Mouse (Mus musculus) hindbrain, embryonic 15.5 days (tissue): Measurements from ENCODE around the gene Erc2. TPM values are rescaled to one million over a fixed set of nuclear protein-coding genes. Genes with fewer than 3 reads are reported as not detected.

Experiments used
- ATAC-seq: fragments of 200-750 bp; cut with Nextera tagmentation; 2 replicates; pipeline ENCODE4 v1.8.0; 2017; ENCODE audit warnings: low read depth, moderate number of reproducible peaks, moderate TSS enrichment; ENCODE audit not compliant: low FRiP score
- H3K27ac ChIP-seq: fragments of 300-500 bp; sonication (generic); replicated peaks from 2 replicates; pipeline ENCODE4 v1.5.1; 2015; ENCODE audit warnings: mild to moderate bottlenecking, inconsistent platforms
- H3K27me3 ChIP-seq: fragments of 300-500 bp; sonication (generic); 2 replicates; pipeline ENCODE4 v1.6.1; 2015; ENCODE audit warnings: control low read depth, inconsistent platforms
- H3K36me3 ChIP-seq: fragments of 300-500 bp; sonication (generic); 2 replicates; pipeline ENCODE4 v1.6.1; 2015; ENCODE audit warnings: control low read depth, inconsistent platforms
- H3K4me1 ChIP-seq: fragments of 300-500 bp; sonication (generic); replicated peaks from 2 replicates; pipeline ENCODE4 v1.6.1; 2015; ENCODE audit warnings: control low read depth, inconsistent platforms
- H3K4me2 ChIP-seq: fragments of 300-500 bp; sonication (generic); 2 replicates; pipeline ENCODE4 v1.6.1; 2015; ENCODE audit warnings: moderate library complexity, mild to moderate bottlenecking, inconsistent platforms
- H3K4me3 ChIP-seq: fragments of 300-500 bp; sonication (generic); 2 replicates; pipeline ENCODE4 v1.5.1; 2015; ENCODE audit warnings: mild to moderate bottlenecking, inconsistent platforms
- H3K9ac ChIP-seq: fragments of 300-500 bp; sonication (generic); 2 replicates; pipeline ENCODE4 v1.6.1; 2015; ENCODE audit warnings: inconsistent platforms
- H3K9me3 ChIP-seq: fragments of 300-500 bp; sonication (generic); 2 replicates; pipeline ENCODE4 v1.6.1; 2016; ENCODE audit warnings: control low read depth, inconsistent platforms
- WGBS: fragments of 180-500 bp; shearing (Covaris S2); methylation state at CpG from one replicate; pipeline ENCODE4 v1.1.7; 2015; 5-methylcytosine and 5-hydroxymethylcytosine counted together
- polyA plus RNA-seq: library from polyadenylated mRNA; unstranded; fragments of >200 nt; fragmentation: Nextera tagmentation; extraction: Ambion mirVana; gene quantifications from 2 replicates; pipeline ENCODE4 v1.2.1, GENCODE M21; 2015

Erc2 gene
- polyA plus RNA-seq, 1 experiment from 2014 or later: 76.4 TPM

DNA sequence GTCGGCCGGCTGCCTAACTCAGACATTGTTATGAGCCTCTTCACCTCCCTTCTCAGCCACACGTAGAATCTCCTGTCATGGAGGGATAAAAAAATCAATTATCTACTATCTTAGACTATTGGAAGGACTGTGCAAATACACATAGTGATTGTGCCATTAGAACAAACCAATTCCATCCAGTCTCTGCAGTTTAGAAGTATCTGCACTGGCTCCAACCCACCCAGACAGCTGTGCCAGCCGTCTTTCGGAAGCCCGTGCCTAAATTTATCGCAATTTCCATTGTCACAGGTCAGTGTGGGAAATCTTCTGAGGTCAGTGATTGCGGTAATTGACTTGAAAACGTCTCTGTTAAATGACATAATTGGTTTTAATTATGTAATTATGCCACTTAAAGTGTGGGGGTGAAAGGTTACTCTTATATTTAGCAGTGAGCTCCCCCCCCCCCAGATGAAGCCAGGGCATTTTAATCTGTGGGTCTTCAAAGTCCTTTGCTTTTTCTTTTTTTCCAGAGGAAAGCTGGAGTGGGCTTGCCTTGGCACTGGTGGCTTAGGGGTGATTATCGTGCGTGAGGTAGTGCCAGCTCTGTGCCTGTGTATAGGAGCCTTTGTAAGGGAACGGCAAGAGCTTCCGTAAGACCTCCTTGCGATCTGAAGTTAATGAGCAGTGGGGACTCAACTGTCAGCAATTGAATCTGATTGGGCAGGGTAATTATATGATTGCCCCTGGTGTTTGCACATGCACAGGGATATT lies 759.7 kb downstream of the Erc2 start:
- Histone ChIP-seq H3K27ac (no peak overlapping the region), H3K9ac (no peak overlapping the region), H3K9me3 (no peaks in the 10 kb centered on the region), H3K4me3 (no peak overlapping the region), H3K36me3 (no peaks in the 10 kb centered on the region), H3K4me2 (no peak overlapping the region), H3K27me3 (peaks cover 9% of the 10 kb centered on the region; the same call in 1 of the 2 replicates), H3K4me1 (no peaks in the 10 kb centered on the region)
- 53% methylated on average over 14 of the region's 14 CpGs for WGBS
- no peak for ATAC-seq

DNA sequence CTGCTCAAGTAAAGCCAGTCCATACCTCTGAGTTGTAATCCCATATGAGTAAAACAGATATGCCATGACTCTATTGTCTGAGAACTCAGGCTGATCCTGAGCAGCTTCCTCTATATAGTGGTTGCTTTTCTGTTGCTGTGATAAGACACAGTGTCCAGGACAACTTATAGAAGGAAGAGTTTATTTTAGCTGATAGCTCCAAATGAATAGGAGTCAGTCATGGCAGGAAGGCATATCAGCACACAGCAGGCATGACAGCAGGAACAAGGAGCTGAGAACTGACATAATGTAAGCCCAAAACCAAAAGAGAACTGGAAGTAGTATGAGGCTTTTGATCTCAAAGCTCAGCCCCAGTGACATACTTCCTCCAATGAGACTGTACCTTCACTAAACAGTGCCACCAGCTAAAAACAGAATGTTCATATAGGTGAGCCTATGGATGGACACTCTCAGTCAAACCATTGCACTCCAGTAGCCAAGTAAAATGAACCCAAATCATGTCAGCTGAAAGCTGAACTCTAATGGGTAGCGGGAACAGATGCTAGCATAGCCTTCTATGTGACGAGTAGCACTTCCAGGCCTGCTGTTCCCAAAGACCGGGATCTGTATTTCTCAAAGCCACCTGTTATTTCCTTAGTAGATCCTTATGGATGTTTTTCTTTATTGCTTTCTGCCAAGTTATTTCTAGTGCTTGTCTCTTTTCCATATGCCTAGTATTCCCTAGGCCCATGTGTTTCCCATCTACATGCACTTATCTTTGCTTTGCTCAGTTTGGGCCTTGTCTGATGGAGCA lies 764.8 kb downstream of the Erc2 start:
- 97% methylated on average over 3 of the region's 3 CpGs for WGBS
- ATAC-seq: no peak
- no peak overlapping the region for H3K9ac ChIP-seq

DNA sequence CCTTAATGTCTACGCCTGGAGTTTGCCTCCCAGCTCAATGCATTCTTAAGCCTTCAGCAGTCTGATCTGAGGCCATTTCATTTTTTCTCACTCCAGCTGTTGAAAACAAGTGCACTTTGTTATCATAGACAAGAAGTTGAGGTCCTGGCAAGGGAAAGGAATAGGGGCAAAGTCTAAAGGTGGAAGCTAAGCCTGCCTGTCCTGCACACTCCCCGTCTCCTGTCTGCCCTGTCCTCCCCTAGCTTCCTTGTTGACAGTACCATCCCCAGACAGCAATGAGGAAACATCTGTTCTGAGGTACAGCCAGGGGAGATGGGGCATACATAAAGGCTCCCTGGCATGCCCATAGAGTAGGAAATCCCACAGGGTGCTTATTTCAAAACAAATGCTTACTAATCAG lies 776.7 kb downstream of the Erc2 start:
- WGBS: 82% methylated on average over 2 of the region's 2 CpGs

More for the DNA sequence above, 764.8 kb downstream of the Erc2 start:
- Histone ChIP-seq H3K27me3 (no peaks in the 10 kb centered on the region), H3K4me1 (no peaks in the 10 kb centered on the region), H3K4me3 (no peak overlapping the region), H3K27ac (no peak overlapping the region), H3K9me3 (no peaks in the 10 kb centered on the region), H3K4me2 (no peak overlapping the region), H3K36me3 (no peaks in the 10 kb centered on the region)

DNA sequence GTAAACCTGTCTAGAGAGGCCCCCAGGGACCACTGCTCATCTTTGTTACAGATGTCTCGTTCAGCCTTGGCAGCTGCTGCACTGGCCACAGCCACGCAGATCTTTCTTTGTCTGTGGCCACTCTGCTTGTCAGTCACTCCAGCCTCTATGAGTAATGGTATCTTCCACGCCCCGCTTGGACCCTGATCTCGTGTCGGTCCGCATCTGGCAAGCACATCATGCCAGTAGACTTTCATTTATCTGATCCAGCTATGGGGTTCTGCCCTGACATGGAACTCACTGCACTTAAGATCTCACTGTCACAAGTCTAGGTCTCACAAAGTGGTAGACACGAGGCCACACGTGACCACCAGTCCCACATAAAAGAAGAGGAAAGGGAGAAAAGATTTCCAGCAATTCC lies 777.7 kb downstream of the Erc2 start:
- Histone ChIP-seq H3K4me2 (no peak overlapping the region), H3K27ac (no peak overlapping the region), H3K4me3 (no peak overlapping the region), H3K4me1 (no peaks in the 10 kb centered on the region), H3K9me3 (no peaks in the 10 kb centered on the region), H3K36me3 (no peaks in the 10 kb centered on the region), H3K9ac (no peak overlapping the region), H3K27me3 (no peaks in the 10 kb centered on the region)
- no peak for ATAC-seq
- WGBS: 66% methylated on average over 9 of the region's 9 CpGs

More for the DNA sequence above, 776.7 kb downstream of the Erc2 start:
- no peak for ATAC-seq
- H3K36me3 ChIP-seq: no peaks in the 10 kb centered on the region
- no peak overlapping the region for H3K4me3 ChIP-seq
- no peaks in the 10 kb centered on the region for H3K27me3 ChIP-seq
- H3K9me3 ChIP-seq: no peaks in the 10 kb centered on the region
- no peak overlapping the region for H3K9ac ChIP-seq
- no peak overlapping the region for H3K4me2 ChIP-seq
- no peaks in the 10 kb centered on the region for H3K4me1 ChIP-seq
- no peak overlapping the region for H3K27ac ChIP-seq

DNA sequence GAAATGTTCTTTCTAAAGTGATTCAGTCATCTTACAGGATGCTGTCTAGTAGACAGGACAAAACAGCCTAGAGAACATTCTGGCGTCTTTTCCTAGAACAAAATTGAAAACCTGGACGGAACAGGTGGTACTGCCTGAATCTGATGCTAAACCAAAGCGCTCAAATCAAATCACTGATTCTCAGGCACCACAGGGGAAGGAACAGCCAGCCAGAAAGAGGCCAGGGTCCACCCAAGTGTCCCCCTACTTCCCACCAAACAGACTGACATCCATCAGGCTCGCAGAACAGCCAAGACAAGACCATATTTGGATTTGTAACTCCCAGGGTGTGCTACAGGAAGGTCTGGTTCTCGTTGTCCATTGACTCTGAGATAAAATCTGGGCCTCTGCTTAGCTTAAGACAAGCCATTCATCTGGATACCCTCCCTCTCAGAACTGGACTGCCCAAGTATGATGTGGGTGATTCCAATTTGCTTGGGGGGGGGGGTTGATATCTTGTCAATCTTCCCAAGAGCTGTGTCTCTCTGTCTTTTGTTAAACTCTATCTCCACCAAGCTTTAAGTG lies 783.1 kb downstream of the Erc2 start:
- ATAC-seq: no peak
- 88% methylated on average over 5 of the region's 5 CpGs for WGBS

DNA sequence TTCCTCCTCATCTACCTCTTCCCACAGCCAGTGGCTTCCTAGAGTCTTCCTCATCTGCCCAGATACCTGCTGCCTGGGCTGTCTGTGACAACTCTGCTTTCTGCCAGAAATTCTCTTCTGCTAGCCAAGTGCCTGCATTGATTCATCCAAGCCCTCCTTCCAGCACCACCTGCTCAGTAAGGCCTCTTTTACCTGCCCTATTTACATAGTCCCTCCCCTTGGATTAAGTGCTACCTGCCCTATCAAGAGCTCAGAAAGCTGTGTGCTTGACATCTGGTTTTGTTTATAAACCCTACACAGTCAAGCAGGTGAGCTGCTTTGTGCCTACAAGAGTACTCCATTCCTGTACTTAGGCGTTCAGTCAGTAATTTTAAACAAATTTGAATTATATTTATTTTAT lies 787.2 kb downstream of the Erc2 start:
- H3K36me3 ChIP-seq: no peaks in the 10 kb centered on the region
- H3K9ac ChIP-seq: no peak overlapping the region
- ATAC-seq: no peak
- WGBS: 89% methylated on average over 1 of the region's 1 CpGs
- no peaks in the 10 kb centered on the region for H3K9me3 ChIP-seq
- H3K27ac ChIP-seq: no peak overlapping the region
- H3K4me1 ChIP-seq: peaks cover 14% of the 10 kb centered on the region
- H3K4me3 ChIP-seq: no peak overlapping the region
- H3K4me2 ChIP-seq: no peak overlapping the region
- H3K27me3 ChIP-seq: no peaks in the 10 kb centered on the region

More for the DNA sequence above, 783.1 kb downstream of the Erc2 start:
- H3K4me3 ChIP-seq: no peak overlapping the region
- H3K9ac ChIP-seq: no peak overlapping the region
- no peaks in the 10 kb centered on the region for H3K9me3 ChIP-seq
- no peaks in the 10 kb centered on the region for H3K27me3 ChIP-seq
- H3K4me2 ChIP-seq: no peak overlapping the region
- no peaks in the 10 kb centered on the region for H3K36me3 ChIP-seq
- peaks cover 8% of the 10 kb centered on the region for H3K4me1 ChIP-seq
- no peak overlapping the region for H3K27ac ChIP-seq

DNA sequence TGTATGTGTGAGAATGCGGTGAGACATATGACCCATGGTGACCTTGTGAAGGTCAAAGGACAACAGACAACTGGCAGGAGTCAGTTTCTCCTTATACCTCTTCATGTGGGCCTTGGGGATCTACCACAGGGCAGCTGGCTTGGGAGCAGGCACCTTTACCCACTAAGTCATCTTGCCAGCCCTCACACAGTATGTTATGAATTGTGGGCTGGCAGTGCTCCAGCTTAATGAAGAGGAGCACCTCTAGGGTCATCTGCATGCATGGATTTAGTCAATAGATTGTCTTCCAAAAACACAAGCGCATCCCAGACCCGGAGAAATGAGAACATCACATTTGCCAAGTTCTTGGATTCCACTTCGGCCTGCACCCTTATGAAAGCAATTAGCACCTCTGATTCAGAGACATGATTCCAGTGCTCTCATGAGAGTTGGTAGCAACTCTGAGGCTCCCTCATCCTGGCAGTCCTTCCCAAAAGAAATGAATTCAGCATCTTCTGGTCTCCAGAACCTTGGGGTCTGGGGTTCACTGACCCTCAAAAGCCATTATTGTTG lies 787.6 kb downstream of the Erc2 start:
- H3K4me2 ChIP-seq: no peak overlapping the region
- no peaks in the 10 kb centered on the region for H3K36me3 ChIP-seq

DNA sequence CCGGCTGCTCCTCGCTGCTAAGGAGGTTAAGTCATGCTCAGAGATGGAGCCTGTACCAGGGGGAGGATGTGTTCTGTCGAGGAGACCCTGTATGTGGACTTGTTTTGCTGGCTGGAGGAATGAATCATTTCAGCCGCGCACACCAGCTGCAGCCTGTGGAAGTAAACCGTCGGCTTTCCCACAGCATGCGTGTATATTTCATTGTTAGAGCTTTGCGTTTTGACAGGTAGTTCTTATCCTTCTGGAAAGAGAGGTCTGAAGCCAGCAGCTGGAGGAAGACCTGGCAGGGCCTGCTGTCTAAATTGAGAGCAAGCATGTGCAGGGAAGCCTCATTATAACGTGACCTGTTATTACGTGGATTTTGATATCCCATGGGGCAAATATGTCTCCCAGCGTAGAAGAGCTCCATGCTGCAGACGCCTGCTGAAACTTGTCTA lies 788.6 kb downstream of the Erc2 start:
- peak; percentile 30; the same call in 1 of the 2 replicates for ATAC-seq
- no peak overlapping the region for H3K9ac ChIP-seq

More for the DNA sequence above, 787.6 kb downstream of the Erc2 start:
- H3K9me3 ChIP-seq: no peaks in the 10 kb centered on the region
- no peak overlapping the region for H3K4me3 ChIP-seq
- H3K9ac ChIP-seq: no peak overlapping the region
- peaks cover 14% of the 10 kb centered on the region for H3K4me1 ChIP-seq
- H3K27me3 ChIP-seq: no peaks in the 10 kb centered on the region
- WGBS: 81% methylated on average over 4 of the region's 4 CpGs
- no peak overlapping the region for H3K27ac ChIP-seq
- no peak for ATAC-seq

DNA sequence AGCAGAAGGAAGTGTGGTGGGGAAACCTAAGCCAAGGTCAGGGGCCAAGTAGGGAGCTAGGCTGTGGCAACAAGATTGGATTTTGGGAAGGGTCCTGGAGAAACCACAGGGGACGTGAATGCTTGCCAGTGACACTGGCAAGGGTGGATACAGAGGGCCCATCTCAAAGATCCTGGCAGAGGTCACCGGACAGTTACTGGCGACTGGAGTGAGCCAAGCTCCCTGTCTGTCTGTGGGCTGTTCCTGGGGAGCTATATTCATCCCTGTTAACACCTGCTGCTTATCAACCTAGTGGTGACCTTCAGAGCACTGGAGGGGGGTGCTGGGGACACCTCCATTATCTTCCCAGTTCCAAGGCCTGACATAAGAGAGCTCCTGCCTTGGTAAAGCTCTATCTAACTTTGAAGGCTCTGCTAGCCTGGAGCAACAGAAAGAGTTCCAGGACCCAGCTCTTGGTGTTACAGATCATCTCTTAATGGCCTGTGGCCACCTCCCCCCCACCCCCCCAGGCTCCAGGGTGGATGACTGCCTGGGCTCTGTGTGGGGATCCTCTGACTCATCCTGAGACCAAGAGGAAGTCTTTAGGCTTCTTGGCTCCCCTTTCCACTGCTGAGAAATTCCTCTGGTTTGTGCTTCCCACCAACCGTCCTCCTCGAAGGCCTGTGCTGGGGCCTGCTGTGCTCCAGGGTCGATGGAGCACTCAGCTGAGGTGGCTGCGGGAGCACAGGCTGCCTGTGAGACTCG lies 790.2 kb downstream of the Erc2 start:
- WGBS: 66% methylated on average over 8 of the region's 8 CpGs
- Histone ChIP-seq H3K9me3 (no peaks in the 10 kb centered on the region), H3K36me3 (no peaks in the 10 kb centered on the region), H3K4me2 (no peak overlapping the region), H3K9ac (no peak overlapping the region), H3K27me3 (no peaks in the 10 kb centered on the region), H3K4me1 (peaks cover 21% of the 10 kb centered on the region), H3K4me3 (no peak overlapping the region), H3K27ac (no peak overlapping the region)
- no peak for ATAC-seq

More for the DNA sequence above, 788.6 kb downstream of the Erc2 start:
- Histone ChIP-seq H3K9me3 (no peaks in the 10 kb centered on the region), H3K27me3 (no peaks in the 10 kb centered on the region), H3K4me2 (no peak overlapping the region), H3K4me3 (no peak overlapping the region), H3K36me3 (no peaks in the 10 kb centered on the region), H3K4me1 (peaks cover 14% of the 10 kb centered on the region), H3K27ac (peak overlapping the region; percentile 58)
- WGBS: 44% methylated on average over 13 of the region's 13 CpGs

DNA sequence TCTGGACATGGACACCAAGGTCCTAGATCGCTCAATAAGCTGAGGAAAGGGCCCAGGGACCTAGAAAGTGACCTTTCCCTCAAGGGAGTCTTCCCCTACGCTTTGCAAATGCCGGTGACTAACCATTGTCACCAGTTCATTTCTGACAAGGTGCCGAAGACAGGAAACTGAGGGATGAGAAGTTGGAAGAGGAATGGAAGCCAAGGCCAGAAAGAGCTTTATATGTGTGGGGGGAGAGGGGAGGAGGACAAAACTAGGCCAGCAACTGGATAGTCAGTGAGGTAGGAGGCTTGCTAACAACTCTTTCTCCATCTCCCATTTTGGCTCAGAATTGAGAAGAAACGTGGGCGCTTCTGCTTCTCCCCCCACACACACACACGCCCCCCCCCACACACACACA lies 791.3 kb downstream of the Erc2 start:
- Histone ChIP-seq H3K36me3 (no peaks in the 10 kb centered on the region), H3K4me2 (no peak overlapping the region)
- WGBS: 90% methylated on average over 7 of the region's 7 CpGs

DNA sequence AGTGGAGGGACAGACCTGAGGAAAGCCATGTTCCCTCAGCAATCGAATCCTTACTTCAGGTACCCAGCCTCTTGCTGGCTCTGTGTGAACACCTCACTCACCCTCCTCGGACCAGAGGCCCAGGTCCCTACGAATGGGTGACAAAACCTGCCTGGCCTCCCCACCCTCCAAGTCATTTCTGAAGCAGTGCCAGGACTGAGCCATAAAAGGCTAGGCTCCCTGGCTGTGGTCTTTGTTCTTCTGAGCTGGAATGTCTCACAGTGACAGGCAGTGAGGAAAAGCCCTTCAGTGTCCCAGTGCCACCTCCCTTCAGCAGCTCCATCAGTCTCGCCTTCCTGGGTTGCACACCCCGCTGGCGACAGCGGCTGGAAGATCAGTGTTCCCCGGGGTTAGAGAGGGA lies 794.8 kb downstream of the Erc2 start:
- Histone ChIP-seq H3K9me3 (no peaks in the 10 kb centered on the region), H3K27ac (no peak overlapping the region), H3K4me2 (no peak overlapping the region), H3K4me3 (no peak overlapping the region), H3K9ac (no peak overlapping the region), H3K4me1 (peaks cover 11% of the 10 kb centered on the region; the same call in 1 of the 2 replicates), H3K27me3 (no peaks in the 10 kb centered on the region), H3K36me3 (no peaks in the 10 kb centered on the region)
- WGBS: 14% methylated on average over 8 of the region's 8 CpGs
- no peak for ATAC-seq

More for the DNA sequence above, 791.3 kb downstream of the Erc2 start:
- Histone ChIP-seq H3K9me3 (no peaks in the 10 kb centered on the region), H3K27ac (no peak overlapping the region), H3K9ac (no peak overlapping the region), H3K4me1 (peaks cover 26% of the 10 kb centered on the region), H3K4me3 (no peak overlapping the region), H3K27me3 (no peaks in the 10 kb centered on the region)
- no peak for ATAC-seq
